Mouse (Mus musculus) neural tube, embryonic 15.5 days (tissue): ENCODE data around the gene Zdhhc17. TPM values are rescaled to one million over a fixed set of nuclear protein-coding genes. Genes with fewer than 3 reads are reported as not detected.

Experiments used
- ATAC-seq: fragments of 200-750 bp; cut with Nextera tagmentation; 2 replicates; pipeline ENCODE4 v1.8.0; 2017; ENCODE audit warnings: mild to moderate bottlenecking, moderate TSS enrichment, moderate library complexity; ENCODE audit not compliant: low FRiP score
- H3K27ac ChIP-seq: fragments of 300-500 bp; sonication (generic); replicated peaks from 2 replicates; pipeline ENCODE4 v1.5.1; 2015; ENCODE audit warnings: mild to moderate bottlenecking, inconsistent platforms
- H3K27me3 ChIP-seq: fragments of 300-500 bp; sonication (generic); replicated peaks from 2 replicates; pipeline ENCODE4 v1.6.1; 2015; ENCODE audit warnings: inconsistent platforms
- H3K36me3 ChIP-seq: fragments of 300-500 bp; sonication (generic); 2 replicates; pipeline ENCODE4 v1.6.1; 2015; ENCODE audit warnings: inconsistent platforms
- H3K4me1 ChIP-seq: fragments of 300-500 bp; sonication (generic); 2 replicates; pipeline ENCODE4 v1.6.1; 2015; ENCODE audit warnings: inconsistent platforms
- H3K4me2 ChIP-seq: fragments of 300-500 bp; sonication (generic); 2 replicates; pipeline ENCODE4 v1.6.1; 2015; ENCODE audit warnings: inconsistent platforms, mild to moderate bottlenecking, moderate library complexity
- H3K4me3 ChIP-seq: fragments of 300-500 bp; sonication (generic); replicated peaks from 2 replicates; pipeline ENCODE4 v1.5.1; 2015; ENCODE audit warnings: mild to moderate bottlenecking, inconsistent platforms
- H3K9ac ChIP-seq: fragments of 300-500 bp; sonication (generic); replicated peaks from 2 replicates; pipeline ENCODE4 v1.6.1; 2015; ENCODE audit warnings: mild to moderate bottlenecking, inconsistent platforms
- H3K9me3 ChIP-seq: fragments of 300-500 bp; sonication (generic); replicated peaks from 2 replicates; pipeline ENCODE4 v1.6.1; 2016; ENCODE audit warnings: inconsistent platforms
- WGBS: fragments of 180-500 bp; shearing (Covaris S2); methylation state at CpG from one replicate; pipeline ENCODE4 v1.1.7; 2015; ENCODE audit warnings: mixed read lengths; 5-methylcytosine and 5-hydroxymethylcytosine counted together
- polyA plus RNA-seq: library from polyadenylated mRNA; unstranded; fragments of >200 nt; fragmentation: Nextera tagmentation; extraction: Ambion mirVana; gene quantifications from 2 replicates; pipeline ENCODE4 v1.2.1, GENCODE M21; 2015

Gene Zdhhc17
- polyA plus RNA-seq = 49.0 and 53.5 TPM in 2 replicates

DNA sequence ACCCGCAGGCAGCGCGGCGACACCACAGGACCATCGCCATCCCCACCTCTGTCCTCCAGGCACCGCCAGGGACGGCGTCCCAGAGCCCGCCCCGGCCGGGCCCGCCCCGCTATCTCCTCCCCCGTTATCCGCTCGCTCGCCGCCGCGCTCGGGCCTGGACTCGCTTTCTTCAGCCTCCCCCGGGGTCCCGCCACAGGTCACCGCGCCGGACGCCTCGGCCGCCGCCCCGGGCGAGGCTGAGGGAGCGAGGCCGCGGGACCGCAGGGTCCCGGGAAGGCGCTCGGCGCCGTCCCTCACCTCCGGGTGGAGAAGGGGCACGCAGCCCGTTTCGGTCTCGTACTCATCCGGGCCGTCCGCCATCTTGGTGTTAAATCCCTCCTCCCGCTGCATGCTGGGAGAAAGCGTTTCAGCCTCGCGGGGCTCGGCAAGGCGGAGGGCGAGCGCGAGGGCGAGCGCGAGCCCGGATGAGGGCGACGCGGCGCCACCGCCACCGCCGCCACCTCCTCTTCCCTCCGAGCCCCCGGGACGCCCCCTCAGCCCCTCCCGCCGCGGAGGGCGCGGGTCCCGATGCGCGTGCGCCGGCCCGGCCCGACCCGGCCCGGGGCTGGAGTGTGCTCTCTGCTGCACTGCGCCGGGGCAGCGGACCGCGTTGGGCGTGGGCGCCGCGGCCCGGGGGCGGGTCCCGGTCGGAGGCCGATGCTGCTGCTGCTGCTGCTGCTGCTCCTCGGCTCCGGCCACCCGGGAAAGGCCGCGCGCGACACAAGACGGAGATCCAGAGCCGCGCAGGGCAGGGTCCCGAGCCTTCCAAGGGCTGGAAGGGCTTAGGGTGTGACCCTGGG lies at the start of gene Zdhhc17:
Gene Zdhhc17 (minus strand): TSS at position 500 of the 839 bp plus-strand sequence.
- no peaks in the 10 kb centered on the region for H3K27me3 ChIP-seq
- H3K4me3 ChIP-seq = peak within 1 kb of the TSS; percentile 73
- H3K4me2 ChIP-seq = peak within 1 kb of the TSS; percentile 78
- peak within 1 kb of the TSS; percentile 93 for H3K9ac ChIP-seq
- H3K4me1 ChIP-seq = peaks cover 25% of the 10 kb centered on the region
- no peaks in the 10 kb centered on the region for H3K9me3 ChIP-seq
- ATAC-seq = peak; percentile 93
- WGBS = under 1% methylated on average over 83 of the region's 112 CpGs
- H3K27ac ChIP-seq = peak within 1 kb of the TSS; percentile 98
- no peaks in the 10 kb centered on the region for H3K36me3 ChIP-seq

DNA sequence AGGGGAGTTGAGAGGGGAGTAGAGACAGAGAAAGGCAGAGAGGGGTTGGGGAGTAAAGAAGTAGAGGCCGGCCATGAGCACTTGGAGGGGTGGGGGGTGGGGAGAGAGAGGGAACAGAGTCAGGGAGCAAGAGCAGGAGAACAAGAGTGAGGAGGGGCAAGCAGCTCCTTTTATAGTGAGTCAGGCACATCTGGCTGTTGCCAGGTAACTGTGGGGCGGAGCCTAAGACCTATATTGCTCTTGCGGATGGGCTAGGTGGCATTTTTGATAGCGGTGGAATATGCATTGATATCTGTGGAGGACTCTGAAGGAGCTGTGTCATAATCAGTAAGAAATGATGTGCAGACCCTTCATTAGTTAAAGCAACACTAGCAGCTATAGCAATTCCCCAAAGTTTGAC lies 45.8 kb upstream of the Zdhhc17 start:
- no peaks in the 10 kb centered on the region for H3K27me3 ChIP-seq
- H3K9ac ChIP-seq = no peak overlapping the region
- no peak for ATAC-seq
- no peak overlapping the region for H3K4me3 ChIP-seq
- H3K36me3 ChIP-seq = no peaks in the 10 kb centered on the region
- no peak overlapping the region for H3K4me2 ChIP-seq
- no peak overlapping the region for H3K27ac ChIP-seq
- no peaks in the 10 kb centered on the region for H3K9me3 ChIP-seq
- no peaks in the 10 kb centered on the region for H3K4me1 ChIP-seq
- WGBS = 53% methylated on average over 4 of the region's 4 CpGs

DNA sequence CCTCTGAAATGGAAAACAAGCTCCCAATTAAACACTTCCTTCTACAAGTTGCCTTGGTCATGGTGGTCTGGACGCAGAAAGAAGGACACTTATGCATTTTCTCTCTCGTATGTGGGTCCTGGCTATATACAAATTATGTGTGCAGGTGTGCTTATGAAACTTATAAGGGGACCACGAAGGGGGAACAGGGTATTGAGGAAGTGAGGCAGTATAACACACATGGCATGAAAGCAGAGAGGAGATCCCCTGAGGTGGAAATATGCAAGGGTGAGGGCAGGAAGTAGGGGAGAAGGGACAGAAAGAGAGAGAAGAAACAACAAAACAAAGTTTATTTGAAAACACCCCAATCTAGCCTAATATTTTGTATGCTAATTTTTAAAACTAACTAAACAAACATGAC lies 41.7 kb upstream of the Zdhhc17 start:
- H3K27me3 ChIP-seq = no peaks in the 10 kb centered on the region
- no peak overlapping the region for H3K27ac ChIP-seq
- no peak overlapping the region for H3K4me2 ChIP-seq
- no peaks in the 10 kb centered on the region for H3K36me3 ChIP-seq
- no peak overlapping the region for H3K4me3 ChIP-seq
- no peak overlapping the region for H3K9ac ChIP-seq
- no peak for ATAC-seq
- H3K9me3 ChIP-seq = no peaks in the 10 kb centered on the region
- WGBS = 87% methylated on average over 3 of the region's 3 CpGs
- no peaks in the 10 kb centered on the region for H3K4me1 ChIP-seq

DNA sequence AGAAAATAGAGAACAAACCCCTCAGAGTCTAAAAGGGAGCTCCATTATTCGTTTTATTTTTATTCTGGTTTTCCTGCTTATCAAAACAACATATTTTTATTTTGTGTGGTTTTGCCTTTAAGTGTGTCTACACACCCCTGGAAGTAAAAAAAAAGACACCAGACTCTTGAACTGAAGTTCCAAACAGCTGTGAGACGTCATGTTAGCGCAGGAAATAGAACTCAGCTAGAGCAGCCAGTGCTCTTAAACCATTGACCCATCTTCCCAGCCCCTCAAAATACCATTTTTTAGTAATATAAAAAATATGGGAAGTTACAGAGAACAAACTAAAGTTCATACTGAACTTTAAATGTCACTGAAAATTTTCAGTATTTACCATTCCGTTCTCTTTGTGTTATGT lies 40.6 kb upstream of the Zdhhc17 start:
- Histone ChIP-seq H3K9me3 (no peaks in the 10 kb centered on the region), H3K27ac (no peak overlapping the region), H3K4me2 (no peak overlapping the region), H3K27me3 (no peaks in the 10 kb centered on the region), H3K4me3 (no peak overlapping the region), H3K4me1 (no peaks in the 10 kb centered on the region), H3K9ac (no peak overlapping the region), H3K36me3 (no peaks in the 10 kb centered on the region)
- WGBS = 88% methylated on average over 4 of the region's 4 CpGs
- no peak for ATAC-seq

DNA sequence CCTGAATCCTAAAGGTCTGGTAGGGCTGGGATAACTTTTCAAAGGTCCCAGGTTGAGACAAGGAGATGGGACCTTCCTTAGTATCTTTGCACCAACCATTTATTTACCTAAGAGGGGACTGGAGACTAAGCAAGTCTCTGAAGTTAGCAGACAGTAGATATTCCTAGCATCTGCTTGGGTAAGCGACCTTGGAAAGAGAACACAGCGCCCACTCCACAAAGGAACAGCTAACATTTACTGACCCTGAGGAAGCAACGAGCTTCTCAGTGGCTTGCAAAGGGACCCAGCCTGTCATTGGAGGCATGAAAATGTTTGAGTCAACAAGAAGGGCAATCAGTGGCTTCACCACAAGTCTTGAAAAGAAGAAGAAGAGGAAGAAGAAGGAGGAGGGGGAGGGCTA lies 40.1 kb upstream of the Zdhhc17 start:
- ATAC-seq = no peak
- no peak overlapping the region for H3K27ac ChIP-seq
- H3K36me3 ChIP-seq = no peaks in the 10 kb centered on the region
- 80% methylated on average over 3 of the region's 3 CpGs for WGBS
- H3K4me3 ChIP-seq = no peak overlapping the region
- no peaks in the 10 kb centered on the region for H3K9me3 ChIP-seq
- no peak overlapping the region for H3K9ac ChIP-seq
- no peaks in the 10 kb centered on the region for H3K4me1 ChIP-seq
- no peak overlapping the region for H3K4me2 ChIP-seq
- H3K27me3 ChIP-seq = no peaks in the 10 kb centered on the region

DNA sequence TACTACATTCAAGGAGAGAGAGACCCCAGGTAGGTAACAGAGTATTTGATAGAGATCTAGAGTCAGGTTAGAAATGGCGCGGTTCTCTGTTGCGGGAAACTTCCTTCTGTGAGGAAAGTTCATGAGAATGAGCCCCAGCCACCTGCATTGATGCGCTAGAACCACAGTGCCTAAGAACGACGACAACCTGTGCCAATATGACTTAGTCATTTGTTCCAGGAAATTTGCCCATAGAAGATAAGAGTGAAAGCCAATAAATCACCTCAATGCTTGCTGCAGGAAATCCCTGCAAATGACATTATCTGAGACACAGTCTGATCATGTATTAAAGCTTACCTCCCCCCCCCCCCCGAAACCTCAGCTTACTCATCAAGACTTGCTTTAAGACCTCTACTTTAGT lies 38.0 kb upstream of the Zdhhc17 start:
- 86% methylated on average over 7 of the region's 7 CpGs for WGBS
- ATAC-seq = no peak
- H3K9ac ChIP-seq = no peak overlapping the region
- no peak overlapping the region for H3K4me3 ChIP-seq
- no peak overlapping the region for H3K4me2 ChIP-seq
- no peaks in the 10 kb centered on the region for H3K4me1 ChIP-seq
- H3K27ac ChIP-seq = no peak overlapping the region
- no peaks in the 10 kb centered on the region for H3K36me3 ChIP-seq
- no peaks in the 10 kb centered on the region for H3K27me3 ChIP-seq
- H3K9me3 ChIP-seq = no peaks in the 10 kb centered on the region

DNA sequence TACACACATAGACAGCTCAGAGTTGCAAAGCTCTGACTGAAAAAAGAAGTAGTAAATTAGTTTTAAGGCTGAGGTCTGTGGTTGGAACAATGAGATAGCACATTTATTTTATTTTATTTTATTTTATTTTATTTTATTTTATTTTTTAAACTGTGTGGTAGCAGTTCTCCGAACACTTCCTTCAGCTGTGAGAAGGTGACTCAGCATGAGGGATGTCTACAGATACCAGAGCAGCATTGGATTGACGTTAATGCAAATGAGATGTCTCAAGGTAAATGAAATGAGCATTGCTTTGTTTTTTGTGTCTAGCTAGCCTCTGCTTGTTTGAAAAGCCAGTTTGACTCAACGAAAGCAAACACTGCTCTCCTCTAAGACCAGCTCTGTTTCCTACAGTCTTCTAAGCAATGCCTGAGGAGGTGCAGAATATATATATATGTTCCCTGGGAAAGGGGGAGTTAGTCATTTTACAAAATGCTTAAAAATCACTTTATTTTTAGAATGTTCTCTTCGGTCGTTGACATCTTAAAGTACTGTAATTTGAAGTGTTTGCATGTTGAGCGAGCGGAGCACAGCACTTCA lies 30.2 kb upstream of the Zdhhc17 start:
- H3K4me3 ChIP-seq = no peak overlapping the region
- H3K27me3 ChIP-seq = no peaks in the 10 kb centered on the region
- WGBS = 67% methylated on average over 7 of the region's 7 CpGs
- H3K27ac ChIP-seq = no peak overlapping the region
- H3K9me3 ChIP-seq = no peaks in the 10 kb centered on the region
- ATAC-seq = no peak
- no peaks in the 10 kb centered on the region for H3K4me1 ChIP-seq
- H3K4me2 ChIP-seq = no peak overlapping the region
- no peaks in the 10 kb centered on the region for H3K36me3 ChIP-seq
- no peak overlapping the region for H3K9ac ChIP-seq

DNA sequence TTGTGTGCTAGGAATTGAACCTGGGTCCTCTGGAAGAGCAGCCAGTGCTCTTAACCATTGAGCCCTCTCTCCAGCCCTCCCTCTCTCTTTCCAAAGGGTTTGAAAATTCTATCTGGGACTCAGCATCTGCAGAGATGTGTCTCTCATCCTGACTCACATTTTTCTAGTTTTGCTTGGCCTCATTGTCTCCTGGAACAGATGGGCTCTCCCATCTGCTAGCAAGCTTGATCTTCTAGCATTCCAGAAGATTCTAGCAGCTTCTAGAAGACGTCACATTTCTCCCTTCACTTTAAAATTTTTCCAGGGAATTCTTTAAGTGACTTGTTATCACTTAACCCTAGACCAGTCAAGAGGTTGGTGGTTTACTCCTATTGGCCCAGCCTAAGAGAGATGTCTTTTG lies 26.9 kb upstream of the Zdhhc17 start:
- H3K9me3 ChIP-seq = no peaks in the 10 kb centered on the region
- 93% methylated on average over 1 of the region's 1 CpGs for whole genome bisulfite sequencing
- no peak overlapping the region for H3K27ac ChIP-seq
- H3K36me3 ChIP-seq = no peaks in the 10 kb centered on the region
- no peak overlapping the region for H3K9ac ChIP-seq
- no peaks in the 10 kb centered on the region for H3K27me3 ChIP-seq
- H3K4me1 ChIP-seq = no peaks in the 10 kb centered on the region
- H3K4me3 ChIP-seq = no peak overlapping the region
- ATAC-seq = no peak
- H3K4me2 ChIP-seq = no peak overlapping the region

DNA sequence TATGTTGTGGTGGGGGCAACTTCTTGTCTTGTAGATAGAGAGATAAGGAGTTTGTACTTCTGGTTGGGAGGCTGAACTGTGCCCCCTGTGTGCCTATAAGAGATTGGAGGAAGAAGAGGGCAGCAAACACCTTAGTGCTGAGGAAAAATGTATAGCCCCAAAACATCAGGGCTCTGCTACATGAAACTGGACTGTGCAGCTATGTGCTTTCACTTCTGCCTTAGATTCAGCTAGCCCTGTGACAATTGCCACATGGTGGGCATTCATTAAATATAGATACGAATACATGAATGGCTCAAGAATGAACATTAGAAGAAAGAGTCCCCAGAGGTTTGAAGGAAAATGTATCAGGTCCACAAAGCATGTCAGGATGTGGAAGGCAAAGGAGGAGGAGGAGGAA lies 25.2 kb upstream of the Zdhhc17 start:
- Histone ChIP-seq H3K27me3 (no peaks in the 10 kb centered on the region), H3K4me3 (no peak overlapping the region), H3K36me3 (no peaks in the 10 kb centered on the region), H3K4me1 (no peaks in the 10 kb centered on the region), H3K9me3 (no peaks in the 10 kb centered on the region), H3K4me2 (no peak overlapping the region), H3K9ac (no peak overlapping the region), H3K27ac (no peak overlapping the region)
- no peak for ATAC-seq
- 78% methylated on average over 1 of the region's 1 CpGs for WGBS

DNA sequence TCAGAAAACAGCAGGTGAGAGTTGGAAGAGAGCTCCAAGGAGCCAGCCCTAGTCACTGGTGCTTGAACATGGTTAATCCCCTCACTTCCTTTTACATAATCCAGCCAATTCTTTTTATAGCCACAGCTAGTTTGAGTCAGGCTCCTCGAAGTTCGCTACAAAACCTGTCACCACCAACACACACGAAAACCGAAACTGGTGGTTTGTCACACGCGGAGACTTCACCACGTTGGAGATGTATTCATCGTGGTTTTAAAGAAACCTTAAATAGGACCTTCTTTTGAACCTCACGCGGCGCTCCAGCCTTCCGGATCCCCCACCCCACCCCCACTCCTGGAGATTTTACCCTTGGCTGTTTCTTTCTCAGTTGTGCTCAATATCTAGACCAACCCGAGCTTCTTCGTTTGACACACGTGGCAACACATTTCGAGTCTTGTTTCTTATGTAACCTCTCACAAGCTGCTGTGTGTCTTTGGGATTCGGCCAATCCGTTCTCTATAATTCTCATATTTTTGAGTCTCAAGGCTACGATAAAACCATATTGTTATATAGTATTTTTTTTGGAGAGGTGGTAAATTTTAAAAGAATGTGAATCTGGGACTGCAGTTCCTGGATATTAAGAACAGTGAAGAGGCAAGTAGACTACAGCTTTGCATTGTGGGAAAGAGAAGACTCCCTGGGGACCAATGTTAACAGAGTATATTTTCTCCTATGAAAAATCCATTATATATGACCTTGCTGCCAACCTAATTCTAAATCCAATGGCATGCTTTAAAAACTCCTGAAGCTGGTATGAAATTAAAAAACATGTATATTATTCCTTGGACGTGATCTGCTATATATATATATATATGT lies 21.8 kb upstream of the Zdhhc17 start:
- Histone ChIP-seq H3K27ac (no peak overlapping the region), H3K9ac (no peak overlapping the region), H3K27me3 (no peaks in the 10 kb centered on the region), H3K4me3 (0 out of 2 replicates have a peak overlapping the region, but pooled peaks have one; percentile 0), H3K4me1 (no peaks in the 10 kb centered on the region), H3K4me2 (peak overlapping the region; percentile 31), H3K9me3 (no peaks in the 10 kb centered on the region; the same call in 1 of the 2 replicates), H3K36me3 (no peaks in the 10 kb centered on the region)
- no peak for ATAC-seq
- 55% methylated on average over 20 of the region's 20 CpGs for WGBS

DNA sequence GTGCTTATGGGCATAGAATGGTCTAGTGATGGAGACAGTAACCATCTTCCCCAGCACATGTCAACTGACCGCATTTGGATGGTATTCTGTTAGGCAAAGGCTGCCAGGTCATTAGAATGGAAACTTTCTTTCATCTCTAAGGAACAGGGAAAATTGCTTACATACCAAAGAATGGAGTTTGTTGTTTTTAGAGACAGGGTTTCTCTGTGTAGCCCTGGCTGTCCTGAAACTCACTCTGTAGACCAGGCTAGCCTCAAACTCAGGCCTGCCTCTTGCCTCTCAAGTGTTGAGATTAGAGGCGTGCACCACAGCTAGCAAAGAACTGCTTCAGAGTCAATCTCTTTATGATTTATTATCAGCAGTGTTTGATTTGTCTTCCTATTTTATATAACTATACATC lies 20.9 kb upstream of the Zdhhc17 start:
- no peak for ATAC-seq
- no peaks in the 10 kb centered on the region for H3K4me1 ChIP-seq
- no peaks in the 10 kb centered on the region for H3K27me3 ChIP-seq

More for the DNA sequence above, 20.9 kb upstream of the Zdhhc17 start:
- 85% methylated on average over 2 of the region's 2 CpGs for WGBS
- Histone ChIP-seq H3K27ac (no peak overlapping the region), H3K36me3 (no peaks in the 10 kb centered on the region), H3K9me3 (no peaks in the 10 kb centered on the region; the same call in 1 of the 2 replicates), H3K9ac (no peak overlapping the region), H3K4me2 (no peak overlapping the region), H3K4me3 (no peak overlapping the region)
